Mouse (Mus musculus) inflammation-experienced regulatory T-cells, adult 16 weeks (primary cell): ENCODE measurements around the gene Gm13285. TPM values are rescaled to one million over a fixed set of nuclear protein-coding genes. Genes with fewer than 3 reads are reported as not detected.

ENCODE experiments used
- polyA plus RNA-seq: library from polyadenylated mRNA; unstranded; fragments of 100-300 nt; shearing (Covaris generic); gene quantifications from one replicate; pipeline ENCODE4 v1.2.1, GENCODE M21; 2017

Gene Gm13285
- 1.2 TPM for polyA plus RNA-seq

GRCm38 (mm10) chr4:88799365-88799764 lies at the start of gene Gm13285:
Gene Gm13285, plus strand, starts transcription at chr4:88799665.

DNA sequence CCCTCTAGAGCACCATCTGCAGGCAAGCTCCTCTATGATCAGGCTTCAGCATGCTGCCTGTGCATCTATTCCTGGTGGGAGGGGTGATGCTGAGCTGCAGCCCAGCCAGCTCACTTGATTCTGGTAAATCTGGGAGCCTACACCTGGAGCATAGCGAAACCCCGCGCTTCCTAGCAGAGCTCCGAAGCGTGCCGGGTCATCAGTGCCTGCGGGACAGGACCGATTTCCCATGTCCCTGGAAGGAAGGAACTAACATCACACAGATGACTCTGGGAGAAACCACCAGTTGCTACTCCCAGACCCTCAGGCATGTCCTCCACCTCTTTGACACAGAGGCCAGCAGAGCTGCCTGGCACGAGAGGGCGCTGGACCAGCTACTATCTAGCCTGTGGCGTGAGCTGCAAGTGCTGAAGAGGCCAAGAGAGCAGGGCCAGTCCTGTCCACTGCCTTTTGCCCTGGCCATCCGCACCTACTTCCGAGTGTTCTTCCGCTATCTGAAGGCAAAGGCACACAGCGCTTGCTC lies 44.6 kb upstream of the Gm13285 start, which contains the start of gene Gm13271:
Gm13271 (plus strand) TSS at position 51 of the 523 bp plus-strand sequence.

GRCm38 (mm10) chr4:88759610-88760268 lies 39.7 kb upstream of the Gm13285 start, which contains the start of gene Gm13283:
Gene Gm13283, plus strand, starts transcription at chr4:88760119.

DNA sequence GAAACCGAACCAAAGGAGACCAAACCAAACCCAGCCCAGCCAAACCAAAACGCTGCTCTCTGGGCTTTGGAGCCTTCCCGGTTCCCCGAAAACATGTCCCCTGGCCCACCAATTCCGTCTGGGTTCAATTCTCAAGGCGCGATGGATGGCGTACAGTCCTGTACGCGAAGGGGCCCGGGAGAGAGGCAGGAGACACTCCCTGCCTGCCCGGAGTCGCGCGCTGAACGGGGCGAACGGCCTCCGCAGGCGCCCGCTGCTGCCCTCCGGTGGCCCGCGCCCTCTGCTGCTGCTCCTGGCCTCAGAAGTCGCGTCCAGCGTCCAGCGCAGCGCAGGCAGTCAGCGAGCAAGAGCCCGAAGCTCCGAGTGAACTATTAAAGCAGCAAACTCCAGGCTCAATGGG lies 25.9 kb upstream of the Gm13285 start, which contains the start of gene Gm13290:
Gm13290 (plus strand) TSS at position 301 of the 400 bp plus-strand sequence.

GRCm38 (mm10) chr4:88776622-88777021 lies 22.8 kb upstream of the Gm13285 start, which contains the start of gene Gm13289:
Gene Gm13289, plus strand, starts transcription at chr4:88776922.

GRCm38 (mm10) chr4:88779550-88779949 lies 19.9 kb upstream of the Gm13285 start, which contains the start of gene Gm13272:
Gene Gm13272, plus strand, starts transcription at chr4:88779850.

DNA sequence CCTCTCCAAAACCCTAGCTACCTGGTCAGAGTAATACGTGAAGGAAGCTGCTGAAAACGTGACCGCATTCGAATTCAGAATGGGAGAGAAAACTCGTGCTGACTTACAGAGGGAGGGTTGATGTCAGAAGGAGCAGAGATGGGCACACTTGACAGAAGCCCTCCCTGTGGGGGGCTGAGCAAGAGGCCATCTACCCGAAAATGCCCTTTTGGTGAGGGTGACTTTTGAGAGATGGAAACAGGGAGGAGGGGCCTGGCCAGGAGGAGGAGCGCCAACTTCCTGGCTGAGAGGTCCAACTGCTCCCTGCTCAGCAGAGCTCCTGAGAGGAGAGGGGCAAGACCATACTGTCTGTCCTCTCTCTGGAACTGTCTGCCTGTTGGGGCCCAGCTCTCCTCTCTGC lies 17.6 kb upstream of the Gm13285 start, which contains the start of gene Ifnz:
Ifnz (plus strand) TSS at position 301 of the 400 bp plus-strand sequence.

GRCm38 (mm10) chr4:88785409-88785808 lies 14.1 kb upstream of the Gm13285 start, which contains the start of gene Gm13276:
Gene Gm13276, plus strand, starts transcription at chr4:88785709.

GRCm38 (mm10) chr4:88788402-88788801 lies 11.1 kb upstream of the Gm13285 start, which contains the start of gene Gm13277:
Gene Gm13277, plus strand, starts transcription at chr4:88788632.

GRCm38 (mm10) chr4:88791250-88791649 lies 8.2 kb upstream of the Gm13285 start, which contains the start of gene Gm13278:
Gene Gm13278, plus strand, starts transcription at chr4:88791550.

GRCm38 (mm10) chr4:88793936-88794675 lies 5.4 kb upstream of the Gm13285 start, which contains the start of gene Gm13275:
Gene Gm13275, plus strand, starts transcription at chr4:88794487.

GRCm38 (mm10) chr4:88797097-88797496 lies 2.4 kb upstream of the Gm13285 start, which contains the start of gene Gm13279:
Gene Gm13279, plus strand, starts transcription at chr4:88797397.

GRCm38 (mm10) chr4:88802954-88803353 lies 3.5 kb downstream of the Gm13285 start, which contains the start of gene Gm13287:
Gene Gm13287, plus strand, starts transcription at chr4:88803254.

DNA sequence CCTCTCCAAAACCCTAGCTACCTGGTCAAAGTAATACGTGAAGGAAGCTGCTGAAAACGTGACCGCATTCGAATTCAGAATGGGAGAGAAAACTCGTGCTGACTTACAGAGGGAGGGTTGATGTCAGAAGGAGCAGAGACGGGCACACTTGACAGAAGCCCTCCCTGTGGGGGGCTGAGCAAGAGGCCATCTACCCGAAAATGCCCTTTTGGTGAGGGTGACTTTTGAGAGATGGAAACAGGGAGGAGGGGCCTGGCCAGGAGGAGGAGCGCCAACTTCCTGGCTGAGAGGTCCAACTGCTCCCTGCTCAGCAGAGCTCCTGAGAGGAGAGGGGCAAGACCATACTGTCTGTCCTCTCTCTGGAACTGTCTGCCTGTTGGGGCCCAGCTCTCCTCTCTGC lies 5.8 kb downstream of the Gm13285 start, which contains the start of gene Gm13288:
Gm13288 (plus strand) TSS at position 301 of the 400 bp plus-strand sequence.

GRCm38 (mm10) chr4:88815928-88816327 lies 16.5 kb downstream of the Gm13285 start, which contains the start of gene Ifna7:
Gene Ifna7, plus strand, starts transcription at chr4:88816228.

GRCm38 (mm10) chr4:88819659-88820058 lies 20.2 kb downstream of the Gm13285 start, which contains the start of gene Ifna11:
Gene Ifna11, plus strand, starts transcription at chr4:88819959.

DNA sequence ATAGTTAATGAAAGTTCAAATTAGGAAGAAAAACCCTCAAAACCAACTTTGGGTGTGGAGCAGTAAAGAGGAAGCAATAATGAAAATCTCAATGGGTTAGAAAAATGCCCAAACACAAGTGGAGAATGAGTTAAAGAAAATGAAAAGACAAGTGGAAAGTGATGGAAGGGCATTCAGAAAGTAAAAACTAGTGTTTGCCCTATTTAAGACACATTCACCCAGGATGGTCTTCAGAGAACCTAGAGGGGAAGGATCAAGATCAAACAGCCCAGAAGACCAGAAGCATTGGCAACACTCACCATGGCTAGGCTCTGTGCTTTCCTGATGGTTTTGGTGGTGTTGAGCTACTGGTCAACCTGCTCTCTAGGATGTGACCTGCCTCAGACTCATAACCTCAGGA lies 27.7 kb downstream of the Gm13285 start, which contains the start of gene Ifna6:
Ifna6 (plus strand) TSS at position 301 of the 400 bp plus-strand sequence.

GRCm38 (mm10) chr4:88835225-88835624 lies 35.8 kb downstream of the Gm13285 start, which contains the start of gene Ifna5:
Gene Ifna5, plus strand, starts transcription at chr4:88835525.

DNA sequence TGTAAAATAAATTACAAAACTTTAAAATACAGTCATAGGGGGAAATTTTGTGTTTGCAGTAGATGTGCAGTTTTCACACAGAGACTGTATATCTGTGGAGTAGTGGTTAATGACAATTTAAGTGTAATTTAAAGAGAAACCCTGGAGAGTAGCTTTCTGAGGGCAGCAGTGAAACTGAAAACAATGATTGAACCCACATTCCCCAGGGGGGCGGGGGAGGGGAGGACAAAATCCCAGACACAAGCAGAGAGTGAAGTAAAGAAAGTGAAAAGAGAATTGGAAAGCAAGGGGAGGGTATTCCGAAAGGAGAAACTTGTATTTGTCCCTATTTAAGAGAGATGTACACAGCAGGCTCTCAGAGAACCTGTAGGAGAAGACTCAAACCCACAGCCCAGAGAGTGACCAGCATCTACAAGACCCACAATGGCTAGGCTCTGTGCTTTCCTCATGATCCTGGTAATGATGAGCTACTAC lies 42.0 kb downstream of the Gm13285 start, which contains the start of gene Ifna4:
Ifna4 (plus strand) TSS at position 424 of the 474 bp plus-strand sequence.

GRCm38 (mm10) chr4:88849698-88850097 lies 50.2 kb downstream of the Gm13285 start, which contains the start of gene Ifna1:
Gene Ifna1, plus strand, starts transcription at chr4:88850087.

